Mouse (Mus musculus): ENCODE results near the gene Eif3c. TPM values are rescaled to one million over a fixed set of nuclear protein-coding genes. Genes with fewer than 3 reads are reported as not detected.

The Eif3c gene
- polyA plus RNA-seq, 3 experiments from 2014 or later, result 219 to 232 (median 230) TPM

DNA sequence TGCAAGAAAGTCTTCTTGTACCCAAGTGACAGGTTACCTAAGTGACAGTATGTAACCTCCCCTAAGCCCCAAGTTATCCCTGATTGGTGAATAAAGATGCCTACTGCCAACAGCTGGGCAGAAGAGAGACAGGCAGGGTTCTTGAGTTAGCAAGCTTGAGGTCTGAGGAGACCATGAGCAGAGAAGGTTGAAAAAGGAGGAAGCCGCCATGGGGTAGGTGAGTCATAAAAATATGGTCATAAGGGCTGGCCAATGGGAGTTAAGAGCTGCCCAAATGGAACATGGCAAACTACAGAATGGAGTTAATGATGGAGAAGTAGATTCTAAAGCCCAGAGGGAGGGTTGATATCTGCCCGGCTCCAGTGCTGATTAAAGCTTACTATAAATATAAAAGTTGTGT lies 20.6 kb downstream of the Eif3c start:
- ATAC-seq, result no peak

DNA sequence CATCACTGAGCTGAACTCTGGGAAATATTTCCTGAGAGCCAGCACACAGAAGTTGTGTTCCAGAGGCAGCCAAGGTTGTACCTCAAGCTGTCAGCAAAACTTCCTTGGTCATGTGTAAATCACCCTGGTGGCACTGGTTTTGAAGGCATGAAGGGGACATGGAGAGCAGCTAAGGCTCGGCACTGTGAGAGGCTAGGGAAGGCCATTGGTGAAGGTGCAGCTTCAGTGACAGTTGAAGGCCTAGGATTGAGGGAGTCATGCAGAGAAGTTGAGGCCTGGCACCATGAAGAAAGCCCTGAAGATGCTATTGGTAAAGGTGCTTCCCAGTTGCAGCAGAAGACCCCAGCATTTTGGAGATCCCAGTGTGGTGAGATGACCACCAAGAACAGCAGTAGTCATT lies 24.6 kb downstream of the Eif3c start:
- ATAC-seq, result no peak

DNA sequence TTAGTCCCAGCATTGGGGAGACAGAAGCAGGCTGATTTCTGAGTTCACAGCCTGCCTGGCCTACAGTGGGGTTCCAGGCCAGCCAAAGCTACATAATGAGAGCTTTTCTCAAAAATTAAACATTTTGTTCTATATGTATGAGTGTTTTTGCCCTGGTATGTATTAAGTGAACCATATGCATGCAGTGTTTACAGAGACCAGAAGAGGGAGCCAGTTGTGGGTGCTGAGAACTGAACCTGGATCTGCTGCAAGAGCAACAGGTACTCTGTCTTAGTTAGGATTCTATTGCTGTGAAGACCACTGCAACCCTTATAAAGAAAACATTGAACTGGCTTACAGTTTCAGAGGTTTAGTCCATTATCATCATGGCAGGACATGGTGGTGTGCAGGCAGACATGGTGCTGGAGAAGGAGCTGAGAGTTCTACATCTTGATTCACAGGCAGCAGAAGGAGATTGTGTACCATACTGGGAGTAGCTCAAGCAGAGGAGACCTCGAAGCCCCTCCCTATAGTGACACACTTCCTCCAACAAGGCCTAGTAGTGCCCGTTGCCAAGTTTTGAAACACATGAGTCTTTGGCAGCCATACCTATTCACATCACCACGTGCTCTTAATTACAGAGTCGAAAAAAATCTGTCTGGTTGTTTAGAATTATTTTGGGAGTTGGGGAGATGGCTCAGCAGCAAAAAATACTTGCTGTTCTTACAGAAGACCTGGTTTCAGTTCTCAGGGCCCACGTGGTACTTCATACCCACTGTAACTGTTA lies 28.2 kb downstream of the Eif3c start:
- no peak for ATAC-seq

GRCm38 (mm10) chr7:126536466-126536865 lies 29.7 kb downstream of the Eif3c start:
- no peak for ATAC-seq

DNA sequence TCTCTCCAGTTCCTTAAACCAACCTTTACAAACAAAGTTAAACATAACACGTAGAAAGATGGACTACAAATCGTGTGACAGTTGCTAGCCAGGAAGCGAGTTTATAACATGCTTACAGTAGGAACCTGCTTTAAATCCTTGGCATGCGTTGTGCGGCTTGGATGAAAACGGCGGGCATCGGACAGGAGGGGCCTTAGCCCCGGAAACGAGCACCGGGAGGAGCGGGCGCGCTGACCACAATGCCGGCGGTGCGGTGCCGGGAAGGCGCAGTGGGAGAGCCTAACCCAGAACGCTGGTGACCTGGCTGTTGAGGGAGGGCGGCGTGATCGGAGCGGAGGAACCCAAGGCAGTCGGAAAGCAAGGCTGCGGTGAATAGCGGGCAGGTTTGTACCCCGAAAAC lies 30.4 kb downstream of the Eif3c start:
- ATAC-seq, result no peak

GRCm38 (mm10) chr7:126533434-126533833 lies 32.8 kb downstream of the Eif3c start:
- ATAC-seq, result no peak

DNA sequence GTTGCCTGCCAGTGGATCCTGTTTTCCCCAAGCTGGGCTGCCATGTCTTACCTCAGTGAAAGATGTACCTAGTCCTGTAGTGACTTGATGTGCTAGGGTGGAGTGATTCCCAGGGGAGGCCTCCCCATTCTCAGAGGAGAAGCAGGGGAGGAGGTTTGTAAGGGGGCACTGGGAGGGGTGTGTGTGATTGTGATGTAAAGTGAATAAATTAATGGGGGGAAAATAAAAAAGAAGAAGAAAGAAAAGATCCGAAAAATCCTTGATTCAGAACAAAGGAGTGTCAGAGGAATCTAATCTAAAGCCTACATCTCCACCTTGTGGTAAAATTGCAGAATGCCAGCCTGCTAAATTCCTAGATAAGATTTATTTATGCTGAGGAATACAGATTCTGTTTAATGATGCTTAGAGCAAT lies 38.0 kb downstream of the Eif3c start:
- peak; percentile 71 for ATAC-seq

DNA sequence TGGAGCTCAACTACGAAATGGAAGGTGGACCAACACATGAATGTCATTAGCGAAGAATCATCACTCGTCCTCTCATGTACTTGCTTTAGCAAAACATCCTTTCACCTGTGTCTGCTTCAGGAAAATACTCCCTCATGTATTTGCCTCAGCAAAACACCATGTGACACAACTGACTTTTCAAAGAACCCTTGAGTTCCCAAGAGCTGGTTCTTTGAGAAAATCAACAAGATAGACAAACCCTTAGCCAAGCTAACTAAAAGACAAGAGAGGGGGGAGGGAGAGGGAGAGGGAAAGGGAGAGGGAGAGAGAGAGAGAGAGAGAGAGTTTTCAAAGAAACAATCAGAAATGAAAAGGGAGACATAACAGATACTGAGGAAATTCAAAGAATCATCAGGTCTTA lies 42.9 kb downstream of the Eif3c start:
- no peak for ATAC-seq

DNA sequence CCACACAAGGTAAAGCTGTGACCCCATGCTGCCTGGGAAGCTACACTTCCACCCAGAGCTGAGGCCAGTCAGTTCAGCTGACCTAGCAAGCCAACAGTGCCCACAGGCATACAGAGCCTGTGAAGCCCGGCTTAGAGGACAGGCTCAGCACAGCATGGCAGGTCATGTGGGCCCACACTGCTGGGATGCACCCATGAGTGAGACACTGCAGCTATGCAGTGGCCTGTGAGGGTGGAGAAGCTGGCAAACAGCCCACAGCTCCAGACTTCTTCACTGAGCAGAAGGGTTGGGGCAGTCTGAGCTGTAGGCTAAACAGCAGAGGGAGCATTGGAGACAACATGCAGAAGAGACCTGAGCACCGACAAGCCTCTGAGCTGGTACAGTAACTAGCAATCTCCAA lies 46.7 kb downstream of the Eif3c start:
- ATAC-seq, result no peak

DNA sequence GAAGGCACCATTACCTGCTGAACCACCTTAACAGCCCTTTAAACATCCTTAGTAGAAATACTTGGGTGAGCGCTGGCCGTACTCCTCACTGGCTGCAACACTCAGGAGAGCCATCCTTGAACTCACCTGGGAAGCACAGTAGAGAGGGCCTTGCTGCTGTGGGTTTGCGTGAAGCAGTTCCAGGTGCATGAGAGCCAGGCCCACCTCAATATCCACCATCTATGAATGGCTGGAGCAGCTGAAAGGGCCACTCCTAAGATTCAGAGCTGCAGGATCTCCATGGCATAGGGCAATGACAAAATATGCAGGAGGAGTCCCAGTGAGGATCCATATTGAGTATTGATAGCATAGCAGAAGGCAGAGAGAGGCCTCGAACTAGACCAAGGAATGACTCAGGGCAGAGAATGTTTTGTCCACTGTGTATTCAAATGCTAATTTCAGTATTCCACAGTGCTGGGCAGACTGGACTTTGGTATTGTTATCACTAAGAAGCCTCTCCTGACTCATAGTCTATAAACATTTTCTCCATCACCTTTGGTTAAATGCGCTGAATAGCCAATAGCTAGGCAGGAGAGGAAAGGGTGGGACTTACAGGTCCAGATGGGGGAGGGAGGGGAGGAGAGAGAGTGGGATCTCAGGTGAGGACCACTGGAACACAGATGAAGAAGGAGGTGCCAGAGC lies 47.8 kb downstream of the Eif3c start:
- no peak for ATAC-seq

DNA sequence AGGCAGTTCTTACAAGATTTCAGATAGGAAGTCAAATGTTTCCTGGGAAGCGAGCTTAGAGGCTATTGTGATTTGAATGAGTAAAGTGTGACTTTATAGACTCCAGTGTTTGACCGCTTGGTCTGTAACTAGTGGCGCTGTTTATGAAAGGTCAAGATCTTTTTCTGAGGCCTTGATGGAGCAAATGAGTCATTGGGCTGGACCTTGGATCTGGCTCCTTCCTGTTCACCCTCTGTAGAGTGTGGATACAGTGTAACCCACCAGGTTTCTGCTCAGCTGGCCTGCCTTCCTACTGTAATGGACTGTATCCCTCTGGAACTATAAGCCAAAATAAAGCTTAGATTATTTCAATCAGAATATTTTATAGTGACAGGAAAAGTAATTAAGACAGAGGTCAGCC lies 54.9 kb downstream of the Eif3c start:
- ATAC-seq, result no peak

DNA sequence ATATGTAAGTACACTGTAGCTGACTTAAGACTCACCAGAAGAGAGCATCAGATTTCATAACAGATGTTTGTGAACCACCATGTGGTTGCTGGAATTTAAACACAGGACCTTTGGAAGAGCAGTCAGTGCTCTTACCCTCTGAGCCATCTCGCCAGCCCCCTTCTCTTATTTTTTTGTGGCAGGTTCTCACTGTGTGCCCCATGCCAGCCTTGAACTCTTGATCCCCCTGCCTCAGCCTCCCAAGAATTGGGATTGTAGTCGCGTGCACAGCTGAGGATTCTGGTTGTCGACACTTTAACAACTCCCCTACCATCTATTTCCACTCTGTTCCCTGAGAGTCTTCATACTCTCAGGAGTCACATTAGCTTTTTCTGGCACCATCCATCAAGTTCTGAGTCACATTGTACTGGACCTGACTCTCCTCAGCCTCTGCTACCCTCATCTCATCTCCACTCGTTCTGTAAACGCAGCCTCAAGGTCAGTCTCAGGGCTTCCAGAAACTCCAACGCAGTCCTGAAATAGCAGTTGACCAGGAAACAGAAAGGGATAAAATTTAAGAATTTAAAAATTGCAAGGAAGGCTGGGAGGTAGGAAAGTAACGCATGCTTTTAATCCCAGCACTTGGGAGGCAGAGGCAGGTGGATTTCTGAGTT lies 59.0 kb downstream of the Eif3c start:
- ATAC-seq, result no peak

DNA sequence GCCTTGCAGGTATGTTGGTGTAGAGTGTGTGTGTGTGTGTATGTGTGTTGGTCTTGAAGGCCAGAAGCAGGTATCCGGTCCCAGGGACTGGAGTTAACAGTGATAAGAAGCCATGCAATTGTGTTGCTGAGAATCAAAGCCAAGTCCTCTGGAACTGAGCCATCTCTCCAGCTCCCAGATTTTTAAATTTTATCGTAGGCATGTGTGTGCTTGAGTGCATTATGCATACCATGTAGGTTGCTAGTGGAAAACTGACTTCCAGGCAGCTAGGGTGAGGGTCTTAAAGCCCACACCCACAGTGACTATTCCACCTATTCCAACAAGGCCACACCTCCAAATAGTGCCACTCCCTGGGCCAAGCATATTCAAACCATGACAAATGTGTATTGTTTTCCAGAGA lies 61.3 kb downstream of the Eif3c start:
- ATAC-seq, result no peak

GRCm38 (mm10) chr7:126503273-126503878 lies 62.8 kb downstream of the Eif3c start, which contains the start of gene Atxn2l:
TSS of gene Atxn2l (minus strand) at chr7:126503437.
- ATAC-seq, result peak; percentile 89

DNA sequence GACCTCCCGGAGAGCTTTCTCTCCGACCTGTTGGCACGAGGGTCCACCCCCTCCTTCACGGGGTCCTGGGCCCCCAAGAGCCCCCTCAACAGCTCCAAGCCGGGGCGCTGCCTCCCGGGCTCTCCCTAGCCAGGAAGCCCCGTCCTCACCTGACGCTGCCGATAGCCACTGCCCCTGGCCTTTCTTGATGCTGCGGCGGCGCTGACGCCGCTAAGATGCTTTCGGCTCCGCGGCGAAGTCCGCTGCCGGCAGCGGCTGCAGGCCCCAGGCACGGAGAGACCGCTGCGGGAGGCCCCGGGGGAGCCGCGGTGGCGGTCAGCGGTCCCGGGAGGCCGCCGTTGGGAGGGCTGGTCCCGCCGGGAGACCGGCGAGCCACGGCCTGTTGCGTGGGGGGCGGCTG lies 63.5 kb downstream of the Eif3c start:
- ATAC-seq, result no peak

DNA sequence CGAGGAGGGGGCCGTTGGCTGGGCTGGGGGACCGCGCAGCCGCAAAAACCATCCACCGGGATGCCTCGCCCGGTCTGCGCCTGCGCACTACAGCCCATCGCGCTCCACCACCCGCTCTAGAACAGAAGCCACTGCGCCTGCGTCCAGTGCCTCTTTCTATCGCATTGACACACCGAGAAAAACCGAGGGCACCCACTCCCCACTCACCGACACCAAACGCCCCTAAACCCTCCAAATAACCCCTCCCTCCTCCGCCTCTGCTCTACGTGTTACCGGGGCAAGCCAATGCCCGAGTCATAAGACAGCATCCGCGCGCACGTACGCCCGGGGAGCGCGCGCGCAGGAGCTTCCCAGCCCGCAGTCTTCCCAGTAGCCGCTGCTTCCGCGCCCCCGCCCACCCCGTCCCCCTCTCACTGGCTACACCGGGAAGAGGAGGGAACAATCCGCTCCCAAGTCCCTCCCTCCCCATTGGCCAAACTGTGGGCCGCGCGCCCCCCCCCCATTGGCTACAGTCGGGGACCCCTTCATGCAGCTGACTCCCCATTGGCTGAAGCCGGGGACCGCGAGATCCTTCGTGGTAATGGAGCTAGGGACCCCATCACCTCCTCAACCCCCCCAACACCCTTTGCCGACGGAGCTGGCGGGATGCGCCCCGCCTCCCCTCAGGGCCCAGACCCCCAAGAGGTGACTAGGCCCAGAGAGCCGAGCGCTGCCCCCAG lies 64.0 kb downstream of the Eif3c start:
- peak; percentile 22 for ATAC-seq

DNA sequence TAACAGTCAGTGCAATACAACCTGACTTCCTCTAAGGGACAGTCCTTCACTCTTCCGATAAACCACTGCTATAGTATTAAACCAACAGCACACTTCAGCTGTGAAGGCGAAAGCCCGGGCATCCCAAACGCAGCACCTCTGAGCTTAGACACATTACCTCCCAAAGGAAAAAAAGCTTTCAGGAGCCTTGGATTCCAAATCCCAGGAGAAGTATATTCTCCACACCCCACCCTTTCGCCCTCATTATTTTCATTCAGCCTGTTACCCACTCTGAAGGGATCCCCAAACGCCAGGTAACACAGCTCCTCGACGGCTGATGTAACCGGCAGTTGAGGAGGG lies 64.6 kb downstream of the Eif3c start:
- no peak for ATAC-seq

- ATAC-seq, result no peak
Observed at GRCm38 (mm10) chr7:126499416-126499815, 66.8 kb downstream of the Eif3c start.

DNA sequence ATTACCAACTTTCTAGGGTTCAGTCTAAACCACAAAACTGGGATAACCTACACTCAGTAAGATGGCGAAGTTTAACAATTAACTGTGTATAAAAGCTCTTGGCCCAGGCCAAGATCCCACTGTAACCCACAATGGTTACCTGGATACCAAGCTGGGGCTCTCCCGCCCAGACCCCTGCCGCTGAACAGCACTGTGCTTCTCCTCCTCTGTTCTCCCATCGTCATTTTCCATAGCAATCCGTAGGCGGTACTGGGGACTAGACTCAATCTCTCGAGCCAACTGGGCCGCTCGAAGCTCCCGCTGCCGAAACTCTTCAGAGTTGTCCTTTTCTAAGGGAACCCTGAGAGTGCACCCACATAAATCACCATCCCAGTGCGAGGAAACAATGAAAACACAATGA lies 68.2 kb downstream of the Eif3c start:
- no peak for ATAC-seq

DNA sequence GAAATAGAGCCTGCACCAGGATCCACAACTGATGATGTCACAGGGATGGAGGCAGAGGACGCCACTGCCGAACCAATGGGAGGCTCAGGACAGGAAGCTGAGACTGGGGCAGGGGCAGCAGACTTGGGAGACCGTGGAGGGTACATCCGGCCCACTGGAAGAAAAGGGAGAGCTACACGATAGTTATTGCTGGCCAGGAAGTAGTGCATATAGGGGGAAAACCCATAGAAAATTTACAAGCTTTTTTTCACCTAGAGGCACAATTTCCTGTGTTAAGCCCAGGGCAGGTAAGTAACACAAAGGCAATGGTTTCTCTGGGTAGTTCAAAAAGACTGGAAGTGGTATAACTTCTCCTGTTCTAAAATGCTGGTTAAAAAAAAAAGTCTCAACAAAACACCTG lies 69.7 kb downstream of the Eif3c start:
- ATAC-seq, result peak; percentile 89
